Mouse (Mus musculus): Measurements from ENCODE around the gene Slain1. TPM values are rescaled to one million over a fixed set of nuclear protein-coding genes. Genes with fewer than 3 reads are reported as not detected.

Gene Slain1
- polyA plus RNA-seq, 1 experiment: 18.9 TPM

GRCm38 (mm10) chr14:103709261-103709660 lies 59.2 kb downstream of the Slain1 start:
- no peaks in the 10 kb centered on the region for H3K4me1 ChIP-seq (ENCODE audit: control insufficient read depth, insufficient read depth, low read length)
- no peak overlapping the region for H3K27ac ChIP-seq (ENCODE audit: insufficient read depth, low read length)
- H3K36me3 ChIP-seq (ENCODE audit: control insufficient read depth, insufficient read depth, low read length, poor library complexity, severe bottlenecking): no peaks in the 10 kb centered on the region
- H3K27me3 ChIP-seq (ENCODE audit: control insufficient read depth, insufficient read depth, low read length, poor library complexity, severe bottlenecking): no peaks in the 10 kb centered on the region
- TF ChIP-seq CTCF (IDR thresholded peaks at IDR 0.05; ENCODE audit: low read depth, low read length): no peak
- no peak for TF ChIP-seq POLR2A (IDR thresholded peaks at IDR 0.05; ENCODE audit: insufficient read depth, low read length)
- TF ChIP-seq EP300 (IDR thresholded peaks at IDR 0.05; ENCODE audit: insufficient read depth, low read depth, low read length): no peak
- no peaks in the 10 kb centered on the region for H3K9me3 ChIP-seq (replicated peaks; ENCODE audit: control insufficient read depth, insufficient read depth, low read length, poor library complexity, severe bottlenecking)
- H3K9ac ChIP-seq (ENCODE audit: low read depth, poor library complexity, severe bottlenecking): no peak overlapping the region
- no peak overlapping the region for H3K4me3 ChIP-seq (ENCODE audit: low read depth, low read length)

- H3K4me3 ChIP-seq (ENCODE audit: low read depth, low read length): no peak overlapping the region
- TF ChIP-seq CTCF (IDR thresholded peaks at IDR 0.05; ENCODE audit: low read depth, low read length) (no peak), POLR2A (IDR thresholded peaks at IDR 0.05; ENCODE audit: insufficient read depth, low read length) (no peak), EP300 (IDR thresholded peaks at IDR 0.05; ENCODE audit: insufficient read depth, low read depth, low read length) (no peak)
- no peaks in the 10 kb centered on the region for H3K9me3 ChIP-seq (replicated peaks; ENCODE audit: control insufficient read depth, insufficient read depth, low read length, poor library complexity, severe bottlenecking)
- no peaks in the 10 kb centered on the region for H3K27me3 ChIP-seq (ENCODE audit: control insufficient read depth, insufficient read depth, low read length, poor library complexity, severe bottlenecking)
- no peak overlapping the region for H3K9ac ChIP-seq (ENCODE audit: low read depth, poor library complexity, severe bottlenecking)
- H3K27ac ChIP-seq (ENCODE audit: insufficient read depth, low read length): no peak overlapping the region
- no peaks in the 10 kb centered on the region for H3K36me3 ChIP-seq (ENCODE audit: control insufficient read depth, insufficient read depth, low read length, poor library complexity, severe bottlenecking)
- H3K4me1 ChIP-seq (ENCODE audit: control insufficient read depth, insufficient read depth, low read length): no peaks in the 10 kb centered on the region
Measured at GRCm38 (mm10) chr14:103712986-103713385, 63.0 kb downstream of the Slain1 start.

GRCm38 (mm10) chr14:103717516-103717915 lies 67.5 kb downstream of the Slain1 start:
- TF ChIP-seq CTCF (IDR thresholded peaks at IDR 0.05; ENCODE audit: low read depth, low read length) (peak; percentile 20), POLR2A (IDR thresholded peaks at IDR 0.05; ENCODE audit: insufficient read depth, low read length) (no peak), EP300 (IDR thresholded peaks at IDR 0.05; ENCODE audit: insufficient read depth, low read depth, low read length) (no peak)
- no peaks in the 10 kb centered on the region for H3K36me3 ChIP-seq (ENCODE audit: control insufficient read depth, insufficient read depth, low read length, poor library complexity, severe bottlenecking)
- H3K4me1 ChIP-seq (ENCODE audit: control insufficient read depth, insufficient read depth, low read length): no peaks in the 10 kb centered on the region

GRCm38 (mm10) chr14:103717979-103718378 lies 68.0 kb downstream of the Slain1 start:
- no peaks in the 10 kb centered on the region for H3K4me1 ChIP-seq (ENCODE audit: control insufficient read depth, insufficient read depth, low read length)

More at GRCm38 (mm10) chr14:103717516-103717915, 67.5 kb downstream of the Slain1 start:
- H3K9me3 ChIP-seq (replicated peaks; ENCODE audit: control insufficient read depth, insufficient read depth, low read length, poor library complexity, severe bottlenecking): no peaks in the 10 kb centered on the region
- H3K27me3 ChIP-seq (ENCODE audit: control insufficient read depth, insufficient read depth, low read length, poor library complexity, severe bottlenecking): no peaks in the 10 kb centered on the region
- H3K4me3 ChIP-seq (ENCODE audit: low read depth, low read length): no peak overlapping the region
- no peak overlapping the region for H3K27ac ChIP-seq (ENCODE audit: insufficient read depth, low read length)
- no peak overlapping the region for H3K9ac ChIP-seq (ENCODE audit: low read depth, poor library complexity, severe bottlenecking)

GRCm38 (mm10) chr14:103718393-103718792 lies 68.4 kb downstream of the Slain1 start:
- H3K27me3 ChIP-seq (ENCODE audit: control insufficient read depth, insufficient read depth, low read length, poor library complexity, severe bottlenecking): no peaks in the 10 kb centered on the region
- H3K4me1 ChIP-seq (ENCODE audit: control insufficient read depth, insufficient read depth, low read length): no peaks in the 10 kb centered on the region
- no peak overlapping the region for H3K9ac ChIP-seq (ENCODE audit: low read depth, poor library complexity, severe bottlenecking)
- H3K9me3 ChIP-seq (replicated peaks; ENCODE audit: control insufficient read depth, insufficient read depth, low read length, poor library complexity, severe bottlenecking): no peaks in the 10 kb centered on the region
- H3K36me3 ChIP-seq (ENCODE audit: control insufficient read depth, insufficient read depth, low read length, poor library complexity, severe bottlenecking): no peaks in the 10 kb centered on the region
- no peak overlapping the region for H3K4me3 ChIP-seq (ENCODE audit: low read depth, low read length)
- no peak overlapping the region for H3K27ac ChIP-seq (ENCODE audit: insufficient read depth, low read length)
- TF ChIP-seq POLR2A (IDR thresholded peaks at IDR 0.05; ENCODE audit: insufficient read depth, low read length) (no peak), EP300 (IDR thresholded peaks at IDR 0.05; ENCODE audit: insufficient read depth, low read depth, low read length) (no peak), CTCF (IDR thresholded peaks at IDR 0.05; ENCODE audit: low read depth, low read length) (no peak)

More at GRCm38 (mm10) chr14:103717979-103718378, 68.0 kb downstream of the Slain1 start:
- no peaks in the 10 kb centered on the region for H3K9me3 ChIP-seq (replicated peaks; ENCODE audit: control insufficient read depth, insufficient read depth, low read length, poor library complexity, severe bottlenecking)
- H3K27ac ChIP-seq (ENCODE audit: insufficient read depth, low read length): no peak overlapping the region
- no peak overlapping the region for H3K4me3 ChIP-seq (ENCODE audit: low read depth, low read length)
- no peaks in the 10 kb centered on the region for H3K36me3 ChIP-seq (ENCODE audit: control insufficient read depth, insufficient read depth, low read length, poor library complexity, severe bottlenecking)
- TF ChIP-seq CTCF (IDR thresholded peaks at IDR 0.05; ENCODE audit: low read depth, low read length): no peak
- no peak for TF ChIP-seq EP300 (IDR thresholded peaks at IDR 0.05; ENCODE audit: insufficient read depth, low read depth, low read length)
- TF ChIP-seq POLR2A (IDR thresholded peaks at IDR 0.05; ENCODE audit: insufficient read depth, low read length): no peak
- no peak overlapping the region for H3K9ac ChIP-seq (ENCODE audit: low read depth, poor library complexity, severe bottlenecking)
- no peaks in the 10 kb centered on the region for H3K27me3 ChIP-seq (ENCODE audit: control insufficient read depth, insufficient read depth, low read length, poor library complexity, severe bottlenecking)

GRCm38 (mm10) chr14:103718836-103719575 lies 69.0 kb downstream of the Slain1 start:
- Histone ChIP-seq H3K9ac (ENCODE audit: low read depth, poor library complexity, severe bottlenecking) (no peak overlapping the region), H3K27me3 (ENCODE audit: control insufficient read depth, insufficient read depth, low read length, poor library complexity, severe bottlenecking) (no peaks in the 10 kb centered on the region), H3K4me3 (ENCODE audit: low read depth, low read length) (no peak overlapping the region), H3K36me3 (ENCODE audit: control insufficient read depth, insufficient read depth, low read length, poor library complexity, severe bottlenecking) (no peaks in the 10 kb centered on the region), H3K27ac (ENCODE audit: insufficient read depth, low read length) (no peak overlapping the region), H3K9me3 (replicated peaks; ENCODE audit: control insufficient read depth, insufficient read depth, low read length, poor library complexity, severe bottlenecking) (no peaks in the 10 kb centered on the region), H3K4me1 (ENCODE audit: control insufficient read depth, insufficient read depth, low read length) (no peaks in the 10 kb centered on the region)
- TF ChIP-seq EP300 (IDR thresholded peaks at IDR 0.05; ENCODE audit: insufficient read depth, low read depth, low read length): no peak
- peak; percentile 35 for TF ChIP-seq CTCF (IDR thresholded peaks at IDR 0.05; ENCODE audit: low read depth, low read length)
